Mouse (Mus musculus) small intestine, adult 2 months (tissue): ENCODE measurements around the gene Angpt4.

Experiments used
- CTCF ChIP-seq: fragments of 200-500 bp; IDR thresholded peaks from 2 replicates; pipeline ENCODE4 v1.5.1; 2012; ENCODE audit warnings: low read depth, mild to moderate bottlenecking, control low read depth, inconsistent platforms, low read length, moderate library complexity, mixed read lengths; ENCODE audit not compliant: insufficient replicate concordance, insufficient read length; ENCODE audit errors: extremely low read depth
- POLR2A ChIP-seq: fragments of 200-500 bp; IDR thresholded peaks from 2 replicates; pipeline ENCODE4 v1.6.1; 2012; ENCODE audit warnings: low read depth, mild to moderate bottlenecking, control low read depth, inconsistent platforms, low read length, moderate library complexity

- TF ChIP-seq CTCF (no peak), POLR2A (no peak)
Measured at GRCm38 (mm10) chr2:151976067-151976466, 65.1 kb downstream of the Angpt4 start.
